Mouse (Mus musculus): ENCODE results near the gene Plscr5. TPM values are rescaled to one million over a fixed set of nuclear protein-coding genes. Genes with fewer than 3 reads are reported as not detected.
"Not testable (repeated sequence)": the region's sequence is repeated elsewhere in the genome, so short reads cannot be mapped to it uniquely, and the experiment has no call there.

The Plscr5 gene
- not detected in 2 replicates for total RNA-seq (2017)

DNA sequence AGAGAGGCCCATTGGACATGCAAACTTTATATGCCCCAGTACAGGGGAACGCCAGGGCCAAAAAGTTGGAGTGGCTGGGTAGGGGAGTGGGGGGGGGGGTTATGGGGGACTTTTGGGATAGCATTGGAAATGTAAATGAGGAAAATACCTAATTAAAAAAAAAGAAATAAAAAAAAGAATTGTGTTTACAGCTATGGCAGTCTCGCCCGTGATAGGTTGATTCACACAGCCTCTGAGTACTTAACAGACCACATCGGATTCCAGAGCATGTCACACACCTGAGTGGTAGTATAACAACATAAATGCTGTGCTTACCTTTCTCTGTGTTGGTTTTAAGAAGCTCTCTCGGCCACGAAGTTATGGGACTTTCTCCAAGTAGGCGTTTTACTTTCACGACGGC lies at the start of gene Plscr5:
TSS of gene Plscr5 (plus strand) at position 301 of the 400 bp plus-strand sequence.
- ATAC-seq (replicated peaks; ENCODE audit: low read depth, poor library complexity, severe bottlenecking) = not testable (repeated sequence)

- ATAC-seq (replicated peaks; ENCODE audit: low read depth, poor library complexity, severe bottlenecking) = peak; percentile 97
Observed at GRCm38 (mm10) chr9:92147555-92148248, 45.0 kb upstream of the Plscr5 start.

GRCm38 (mm10) chr9:92162213-92162612 lies 30.5 kb upstream of the Plscr5 start:
- ATAC-seq (replicated peaks; ENCODE audit: low read depth, poor library complexity, severe bottlenecking) = no peak

GRCm38 (mm10) chr9:92173318-92173985 lies 19.3 kb upstream of the Plscr5 start:
- no peak for ATAC-seq (replicated peaks; ENCODE audit: low read depth, poor library complexity, severe bottlenecking)

GRCm38 (mm10) chr9:92174176-92175075 lies 18.3 kb upstream of the Plscr5 start:
- no peak for ATAC-seq (replicated peaks; ENCODE audit: low read depth, poor library complexity, severe bottlenecking)

- no peak for ATAC-seq (replicated peaks; ENCODE audit: low read depth, poor library complexity, severe bottlenecking)
Observed at GRCm38 (mm10) chr9:92178861-92179469, 13.8 kb upstream of the Plscr5 start.

DNA sequence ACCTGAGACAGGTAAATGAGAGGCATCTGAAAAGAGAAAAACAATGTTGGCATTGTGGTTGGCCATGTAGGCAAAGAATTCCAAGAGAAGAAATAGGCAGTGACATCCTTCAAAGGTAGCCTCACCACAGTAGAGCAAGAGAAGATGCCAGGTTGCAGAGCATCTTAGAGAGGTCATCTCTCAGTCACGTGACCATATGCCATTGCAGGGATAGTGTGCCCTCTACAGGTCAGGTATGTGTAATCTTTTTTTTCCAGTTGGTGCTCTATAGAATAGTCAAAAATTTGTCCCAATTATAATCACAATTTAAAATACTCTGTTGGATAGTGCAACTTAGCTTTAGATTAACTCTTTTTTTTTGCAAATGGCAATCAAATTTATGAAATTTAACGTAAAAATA lies 1.4 kb upstream of the Plscr5 start:
- ATAC-seq (replicated peaks; ENCODE audit: low read depth, poor library complexity, severe bottlenecking) = no peak

DNA sequence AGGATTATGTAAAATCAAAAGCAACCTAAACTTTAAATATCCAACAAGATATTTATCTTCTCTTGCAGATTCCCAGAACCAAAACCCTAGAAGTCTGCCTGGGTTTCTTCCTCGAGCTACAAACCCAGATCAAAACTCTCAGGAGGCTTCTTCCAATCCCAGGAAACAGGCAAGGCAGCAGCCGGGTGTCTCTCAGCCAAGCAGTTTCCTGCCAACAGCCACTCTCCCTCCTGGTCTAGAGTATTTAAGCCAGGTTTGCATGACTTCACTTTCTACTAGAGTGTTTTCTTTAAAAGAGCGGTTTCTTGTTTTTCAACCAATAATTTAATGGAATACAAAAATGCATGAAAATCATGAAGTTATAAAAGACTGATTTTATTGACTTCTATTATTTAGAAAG lies 5.7 kb downstream of the Plscr5 start:
- no peak for ATAC-seq (replicated peaks; ENCODE audit: low read depth, poor library complexity, severe bottlenecking)

- ATAC-seq (replicated peaks; ENCODE audit: low read depth, poor library complexity, severe bottlenecking) = no peak
Observed at GRCm38 (mm10) chr9:92199564-92199963, 6.8 kb downstream of the Plscr5 start.

- ATAC-seq (replicated peaks; ENCODE audit: low read depth, poor library complexity, severe bottlenecking) = no peak
Observed at GRCm38 (mm10) chr9:92204397-92204796, 11.7 kb downstream of the Plscr5 start.

GRCm38 (mm10) chr9:92207307-92207706 lies 14.6 kb downstream of the Plscr5 start:
- peak; percentile 94 for ATAC-seq (replicated peaks; ENCODE audit: low read depth, poor library complexity, severe bottlenecking)

GRCm38 (mm10) chr9:92207757-92208156 lies 15.0 kb downstream of the Plscr5 start:
- no peak; the same call in 1 of the 2 replicates for ATAC-seq (replicated peaks; ENCODE audit: low read depth, poor library complexity, severe bottlenecking)

DNA sequence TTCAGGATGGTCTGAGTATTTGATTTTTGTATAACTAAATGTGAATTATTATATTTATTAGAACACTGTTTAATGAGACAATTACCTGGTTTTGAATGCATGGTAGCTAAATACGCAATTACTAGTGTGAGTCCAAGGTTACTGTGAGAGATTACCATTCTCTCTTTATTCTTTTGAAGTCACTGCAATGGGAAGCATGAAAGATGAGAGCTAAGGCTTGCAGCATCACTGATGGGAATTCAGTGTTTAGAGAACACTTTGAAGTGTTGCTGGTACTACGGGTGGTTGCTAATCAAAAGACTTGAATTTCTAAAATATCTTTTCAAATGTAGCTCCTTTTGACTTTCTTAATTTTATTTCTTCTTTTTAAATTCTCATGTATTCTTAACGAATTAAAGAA lies 17.1 kb downstream of the Plscr5 start:
- no peak for ATAC-seq (replicated peaks; ENCODE audit: low read depth, poor library complexity, severe bottlenecking)

- ATAC-seq (replicated peaks; ENCODE audit: low read depth, poor library complexity, severe bottlenecking) = no peak
Observed at GRCm38 (mm10) chr9:92210386-92210967, 17.7 kb downstream of the Plscr5 start.

- 0 out of 2 replicates have a peak, but pooled peaks have one; percentile 17 for ATAC-seq (replicated peaks; ENCODE audit: low read depth, poor library complexity, severe bottlenecking)
Observed at GRCm38 (mm10) chr9:92211048-92211447, 18.3 kb downstream of the Plscr5 start.

GRCm38 (mm10) chr9:92217484-92217883 lies 24.7 kb downstream of the Plscr5 start:
- peak; percentile 94 for ATAC-seq (replicated peaks; ENCODE audit: low read depth, poor library complexity, severe bottlenecking)

GRCm38 (mm10) chr9:92217896-92218295 lies 25.2 kb downstream of the Plscr5 start:
- ATAC-seq (replicated peaks; ENCODE audit: low read depth, poor library complexity, severe bottlenecking) = peak; percentile 30

GRCm38 (mm10) chr9:92220151-92220550 lies 27.4 kb downstream of the Plscr5 start:
- ATAC-seq (replicated peaks; ENCODE audit: low read depth, poor library complexity, severe bottlenecking) = peak; percentile 65

GRCm38 (mm10) chr9:92221480-92221879 lies 28.7 kb downstream of the Plscr5 start:
- no peak for ATAC-seq (replicated peaks; ENCODE audit: low read depth, poor library complexity, severe bottlenecking)

Data from common myeloid progenitor, adult 5-6 weeks (primary cell).